Mouse (Mus musculus): ENCODE results near the gene Ccdc148. TPM values are rescaled to one million over a fixed set of nuclear protein-coding genes. Genes with fewer than 3 reads are reported as not detected.

Gene Ccdc148
- polyA plus RNA-seq, 1 experiment from 2014 or later = 0.24 TPM

GRCm38 (mm10) chr2:59170593-59170992, 10.1 kb upstream of the Ccdc148 start:
- Histone ChIP-seq H3K27ac (no peak overlapping the region), H3K9me3 (no peaks in the 10 kb centered on the region), H3K4me1 (peaks cover 30% of the 10 kb centered on the region), H3K4me3 (no peak overlapping the region), H3K27me3 (ENCODE audit: insufficient read depth, poor library complexity, severe bottlenecking) (no peaks in the 10 kb centered on the region), H3K36me3 (no peaks in the 10 kb centered on the region)
- no peak for DNase-seq (ENCODE audit: low spot score)
- 91% methylated on average over 5 of the region's 5 CpGs for WGBS

GRCm38 (mm10) chr2:59170208-59170589, 9.7 kb upstream of the Ccdc148 start:
- Histone ChIP-seq H3K4me1 (peaks cover 30% of the 10 kb centered on the region), H3K27ac (no peak overlapping the region), H3K9me3 (no peaks in the 10 kb centered on the region), H3K36me3 (no peaks in the 10 kb centered on the region), H3K4me3 (no peak overlapping the region), H3K27me3 (ENCODE audit: insufficient read depth, poor library complexity, severe bottlenecking) (no peaks in the 10 kb centered on the region)
- DNase-seq (ENCODE audit: low spot score) = no peak
- WGBS = 69% methylated on average over 3 of the region's 3 CpGs

GRCm38 (mm10) chr2:59169572-59170207, 9.2 kb upstream of the Ccdc148 start:
- no peaks in the 10 kb centered on the region for H3K36me3 ChIP-seq
- peaks cover 30% of the 10 kb centered on the region for H3K4me1 ChIP-seq
- 62% methylated on average over 9 of the region's 9 CpGs for WGBS
- H3K4me3 ChIP-seq = no peak overlapping the region
- no peak overlapping the region for H3K27ac ChIP-seq
- H3K27me3 ChIP-seq (ENCODE audit: insufficient read depth, poor library complexity, severe bottlenecking) = no peaks in the 10 kb centered on the region
- H3K9me3 ChIP-seq = no peaks in the 10 kb centered on the region
- DNase-seq (ENCODE audit: low spot score) = no peak

DNA sequence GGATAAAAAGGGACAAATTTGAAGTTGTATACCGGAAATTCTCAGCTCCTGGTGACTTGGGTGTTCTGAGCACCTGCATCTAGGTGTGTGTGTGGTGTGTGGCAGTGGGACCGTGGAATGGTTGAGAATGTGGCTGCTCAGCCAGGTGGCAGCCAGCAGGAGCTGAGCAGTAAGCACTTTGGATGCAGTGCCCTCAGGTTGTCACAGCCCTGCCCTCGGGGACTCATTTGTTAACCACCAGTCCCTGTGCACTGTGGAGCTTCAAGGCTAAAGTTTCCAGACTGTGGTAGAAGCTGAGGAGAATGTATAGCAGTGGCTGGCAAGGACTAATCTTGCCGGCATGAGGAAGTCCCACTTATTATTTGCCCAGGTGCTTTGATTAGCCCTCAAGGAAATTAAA, 7.3 kb upstream of the Ccdc148 start:
- Histone ChIP-seq H3K4me3 (no peak overlapping the region), H3K4me1 (peaks cover 27% of the 10 kb centered on the region), H3K9me3 (no peaks in the 10 kb centered on the region), H3K27ac (no peak overlapping the region), H3K36me3 (no peaks in the 10 kb centered on the region), H3K27me3 (ENCODE audit: insufficient read depth, poor library complexity, severe bottlenecking) (no peaks in the 10 kb centered on the region)
- 80% methylated on average over 4 of the region's 4 CpGs for WGBS
- DNase-seq (ENCODE audit: low spot score) = no peak

- H3K4me3 ChIP-seq = no peak overlapping the region
- no peaks in the 10 kb centered on the region for H3K9me3 ChIP-seq
- H3K27ac ChIP-seq = no peak overlapping the region
- peaks cover 31% of the 10 kb centered on the region for H3K4me1 ChIP-seq
- WGBS = 76% methylated on average over 4 of the region's 4 CpGs
- no peaks in the 10 kb centered on the region for H3K36me3 ChIP-seq
- DNase-seq (ENCODE audit: low spot score) = no peak
- no peaks in the 10 kb centered on the region for H3K27me3 ChIP-seq (ENCODE audit: insufficient read depth, poor library complexity, severe bottlenecking)
Observed at GRCm38 (mm10) chr2:59166976-59167375, 6.5 kb upstream of the Ccdc148 start.

DNA sequence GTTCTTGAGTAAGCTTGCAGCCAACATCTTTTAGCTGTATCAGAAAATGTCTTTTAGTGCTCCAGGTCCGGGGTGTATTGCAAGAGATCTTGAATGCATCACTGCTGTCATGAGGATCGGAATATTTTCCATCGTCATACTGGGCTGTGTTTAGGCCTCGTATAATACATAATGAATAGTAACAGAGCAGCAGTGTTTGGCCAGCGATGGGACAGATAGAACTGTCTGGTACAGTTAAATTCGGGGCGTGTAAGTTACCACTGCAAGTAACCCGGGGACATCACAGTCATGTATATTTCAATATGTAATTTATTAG, 1.8 kb upstream of the Ccdc148 start:
- H3K36me3 ChIP-seq = no peaks in the 10 kb centered on the region
- no peaks in the 10 kb centered on the region for H3K27me3 ChIP-seq (ENCODE audit: insufficient read depth, poor library complexity, severe bottlenecking)
- WGBS = 43% methylated on average over 8 of the region's 8 CpGs
- peaks cover 20% of the 10 kb centered on the region for H3K4me1 ChIP-seq
- no peak overlapping the region; the same call in 1 of the 2 replicates for H3K27ac ChIP-seq
- no peaks in the 10 kb centered on the region for H3K9me3 ChIP-seq
- H3K4me3 ChIP-seq = peak overlapping the region; percentile 93
- no peak for DNase-seq (ENCODE audit: low spot score)

DNA sequence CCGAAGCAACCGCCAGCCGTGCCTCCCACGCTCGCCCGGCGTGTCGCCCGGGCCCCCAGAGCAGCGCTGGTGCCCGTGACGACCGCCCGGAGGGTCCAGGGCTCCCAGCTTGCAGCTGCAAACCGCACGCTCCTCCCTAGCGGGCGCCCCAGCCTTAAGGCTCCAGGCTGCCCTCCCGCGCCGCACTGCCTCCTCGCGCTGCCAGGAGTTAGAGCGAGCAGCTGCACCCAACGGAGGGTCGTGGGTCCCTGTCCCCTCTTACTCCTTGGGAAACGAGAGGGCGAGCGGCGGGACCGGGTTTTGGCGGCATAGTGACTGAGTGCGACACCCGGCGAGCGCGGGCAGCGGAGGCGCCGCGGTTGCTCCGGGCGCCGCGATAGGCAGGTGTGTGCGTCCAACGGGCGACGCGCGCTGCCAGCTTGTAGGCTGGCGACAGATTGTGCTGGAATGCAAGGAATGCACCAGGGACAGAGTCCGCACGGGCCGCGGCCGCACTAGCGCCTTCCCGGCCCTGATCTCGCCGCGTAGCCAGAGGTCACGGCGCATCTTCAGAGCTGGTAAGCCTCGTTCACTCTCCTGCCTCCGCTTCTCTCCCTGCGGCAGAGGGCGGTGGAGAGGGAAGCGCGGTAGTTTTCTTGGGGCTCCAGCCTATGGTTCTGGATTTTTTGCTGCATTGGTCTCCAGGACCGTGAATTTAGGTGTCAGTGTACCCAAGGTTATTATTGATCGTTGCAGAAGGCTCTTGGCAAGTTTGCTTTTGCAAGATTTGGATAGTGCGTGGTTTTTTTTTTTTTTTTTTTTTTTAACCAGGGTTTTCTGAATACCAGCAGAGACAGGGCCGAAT, 1.2 kb upstream of the Ccdc148 start:
- H3K36me3 ChIP-seq = no peaks in the 10 kb centered on the region
- H3K27me3 ChIP-seq (ENCODE audit: insufficient read depth, poor library complexity, severe bottlenecking) = no peaks in the 10 kb centered on the region
- peaks cover 20% of the 10 kb centered on the region for H3K4me1 ChIP-seq
- H3K4me3 ChIP-seq = peak overlapping the region; percentile 93
- DNase-seq (ENCODE audit: low spot score) = peak; percentile 92
- H3K9me3 ChIP-seq = no peaks in the 10 kb centered on the region
- WGBS = 1% methylated on average over 74 of the region's 74 CpGs
- H3K27ac ChIP-seq = peak overlapping the region; percentile 95

DNA sequence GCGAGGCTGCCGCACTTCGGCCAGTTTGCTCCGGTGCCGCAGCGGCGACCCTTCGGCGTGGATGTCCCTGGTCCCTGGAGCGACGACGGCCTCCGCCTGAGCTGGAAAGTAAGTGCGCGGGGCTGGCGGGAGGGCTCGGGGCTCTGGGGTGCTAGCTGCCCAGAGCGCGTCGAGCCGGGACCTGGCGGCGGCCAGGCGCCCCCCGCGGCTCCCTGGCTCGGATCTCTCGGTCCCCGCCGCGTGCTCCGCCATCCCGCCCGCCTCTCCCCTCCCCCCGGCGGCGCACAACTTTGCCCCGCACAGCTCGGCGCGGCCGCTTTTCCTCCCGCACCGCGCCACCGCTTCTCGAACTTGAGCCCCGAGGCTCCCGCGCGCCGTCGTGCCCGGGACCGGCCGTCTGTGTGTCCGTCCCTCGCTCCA, 548 bp upstream of the Ccdc148 start:
- 2% methylated on average over 37 of the region's 58 CpGs for WGBS
- Histone ChIP-seq H3K4me1 (peaks cover 20% of the 10 kb centered on the region), H3K27ac (peak overlapping the region; percentile 95), H3K4me3 (peak overlapping the region; percentile 93), H3K27me3 (ENCODE audit: insufficient read depth, poor library complexity, severe bottlenecking) (no peaks in the 10 kb centered on the region), H3K9me3 (no peaks in the 10 kb centered on the region), H3K36me3 (no peaks in the 10 kb centered on the region)
- DNase-seq (ENCODE audit: low spot score) = no peak

- WGBS = 1% methylated on average over 16 of the region's 16 CpGs
- H3K27ac ChIP-seq = no peak overlapping the region
Observed at GRCm38 (mm10) chr2:59159961-59160604, 400 bp downstream of the Ccdc148 start.

GRCm38 (mm10) chr2:59158117-59158516, 2.4 kb downstream of the Ccdc148 start:
- Histone ChIP-seq H3K36me3 (no peaks in the 10 kb centered on the region), H3K27me3 (ENCODE audit: insufficient read depth, poor library complexity, severe bottlenecking) (no peaks in the 10 kb centered on the region), H3K4me1 (peaks cover 14% of the 10 kb centered on the region), H3K27ac (no peak overlapping the region), H3K4me3 (no peak overlapping the region), H3K9me3 (no peaks in the 10 kb centered on the region)
- 34% methylated on average over 2 of the region's 2 CpGs for WGBS
- DNase-seq (ENCODE audit: low spot score) = no peak

More at GRCm38 (mm10) chr2:59159961-59160604, 400 bp downstream of the Ccdc148 start:
- Histone ChIP-seq H3K4me1 (peaks cover 20% of the 10 kb centered on the region), H3K36me3 (no peaks in the 10 kb centered on the region), H3K9me3 (no peaks in the 10 kb centered on the region), H3K4me3 (peak overlapping the region; percentile 93), H3K27me3 (ENCODE audit: insufficient read depth, poor library complexity, severe bottlenecking) (no peaks in the 10 kb centered on the region)
- no peak for DNase-seq (ENCODE audit: low spot score)

GRCm38 (mm10) chr2:59155428-59155827, 5.1 kb downstream of the Ccdc148 start:
- Histone ChIP-seq H3K4me3 (no peak overlapping the region), H3K36me3 (no peaks in the 10 kb centered on the region), H3K27me3 (ENCODE audit: insufficient read depth, poor library complexity, severe bottlenecking) (no peaks in the 10 kb centered on the region), H3K9me3 (no peaks in the 10 kb centered on the region), H3K27ac (no peak overlapping the region), H3K4me1 (peaks cover 6% of the 10 kb centered on the region; the same call in 1 of the 2 replicates)
- DNase-seq (ENCODE audit: low spot score) = no peak

DNA sequence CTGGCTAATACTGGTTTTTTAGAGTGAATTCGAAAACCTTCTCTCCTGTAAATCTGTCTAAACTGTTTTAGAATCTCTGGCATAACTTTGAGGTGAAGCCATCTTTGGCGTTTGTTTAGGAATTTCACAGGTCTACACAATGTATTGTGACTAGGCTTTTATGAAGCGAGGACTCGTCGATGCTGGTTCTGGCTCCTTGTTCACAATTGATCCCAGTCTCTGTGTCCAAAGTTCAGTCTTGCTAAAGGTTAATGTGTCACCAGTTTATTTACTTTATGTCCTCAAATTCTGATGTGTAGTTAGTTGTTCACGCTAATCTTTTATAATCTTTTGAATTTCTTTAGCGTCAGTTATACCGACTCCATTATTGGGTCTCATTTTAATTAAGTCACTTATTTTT, 29.4 kb downstream of the Ccdc148 start:
- H3K9me3 ChIP-seq = no peaks in the 10 kb centered on the region
- H3K27ac ChIP-seq = no peak overlapping the region
- WGBS = 92% methylated on average over 8 of the region's 8 CpGs
- no peaks in the 10 kb centered on the region for H3K36me3 ChIP-seq
- no peaks in the 10 kb centered on the region for H3K27me3 ChIP-seq (ENCODE audit: insufficient read depth, poor library complexity, severe bottlenecking)
- no peak overlapping the region for H3K4me3 ChIP-seq
- no peak for DNase-seq (ENCODE audit: low spot score)
- no peaks in the 10 kb centered on the region for H3K4me1 ChIP-seq

- Histone ChIP-seq H3K9me3 (no peaks in the 10 kb centered on the region), H3K4me3 (no peak overlapping the region), H3K27ac (no peak overlapping the region), H3K36me3 (no peaks in the 10 kb centered on the region), H3K4me1 (no peaks in the 10 kb centered on the region), H3K27me3 (ENCODE audit: insufficient read depth, poor library complexity, severe bottlenecking) (no peaks in the 10 kb centered on the region)
- 83% methylated on average over 8 of the region's 8 CpGs for WGBS
- no peak for DNase-seq (ENCODE audit: low spot score)
Observed at GRCm38 (mm10) chr2:59129821-59130220, 30.7 kb downstream of the Ccdc148 start.

Measured in heart, embryonic 10.5 days (tissue).